Mouse (Mus musculus): ENCODE data around the gene Klhdc1. TPM values are rescaled to one million over a fixed set of nuclear protein-coding genes. Genes with fewer than 3 reads are reported as not detected.

Klhdc1 gene
- polyA plus RNA-seq, 1 experiment from 2014 or later, result 5.8 TPM

- ATAC-seq (replicated peaks; ENCODE audit: low FRiP score) (no peak), DNase-seq (ENCODE audit: low spot score) (no peak)
- H3K4me1 ChIP-seq (replicated peaks; ENCODE audit: control insufficient read depth, insufficient read depth, low read length), result no peaks in the 10 kb centered on the region
- H3K27ac ChIP-seq (ENCODE audit: low read depth, low read length), result no peak overlapping the region
- no peaks in the 10 kb centered on the region for H3K9me3 ChIP-seq (ENCODE audit: control insufficient read depth, low read length)
- H3K27me3 ChIP-seq (replicated peaks; ENCODE audit: control insufficient read depth, insufficient read depth, low read length), result no peaks in the 10 kb centered on the region
- H3K9ac ChIP-seq (ENCODE audit: low read depth, low read length), result no peak overlapping the region
- peaks cover 40% of the 10 kb centered on the region for H3K36me3 ChIP-seq (ENCODE audit: control insufficient read depth, insufficient read depth, low read length)
- H3K4me2 ChIP-seq, result no peak overlapping the region
- H3K4me3 ChIP-seq (ENCODE audit: low read depth, low read length), result no peak overlapping the region
- 94% methylated on average over 3 of the region's 3 CpGs for WGBS
Observed at GRCm38 (mm10) chr12:69215000-69215785, 25.8 kb upstream of the Klhdc1 start.

- H3K27ac ChIP-seq (ENCODE audit: low read depth, low read length), result no peak overlapping the region
- no peak overlapping the region for H3K4me3 ChIP-seq (ENCODE audit: low read depth, low read length)
- H3K27me3 ChIP-seq (replicated peaks; ENCODE audit: control insufficient read depth, insufficient read depth, low read length), result no peaks in the 10 kb centered on the region
- H3K36me3 ChIP-seq (ENCODE audit: control insufficient read depth, insufficient read depth, low read length), result peaks cover 47% of the 10 kb centered on the region
- H3K9ac ChIP-seq (ENCODE audit: low read depth, low read length), result no peak overlapping the region
- H3K9me3 ChIP-seq (ENCODE audit: control insufficient read depth, low read length), result no peaks in the 10 kb centered on the region
- DNase-seq (ENCODE audit: low spot score) (no peak), ATAC-seq (replicated peaks; ENCODE audit: low FRiP score) (no peak)
- H3K4me2 ChIP-seq, result no peak overlapping the region
- no peaks in the 10 kb centered on the region for H3K4me1 ChIP-seq (replicated peaks; ENCODE audit: control insufficient read depth, insufficient read depth, low read length)
- WGBS, result 92% methylated on average over 7 of the region's 7 CpGs
Observed at GRCm38 (mm10) chr12:69216587-69216986, 24.4 kb upstream of the Klhdc1 start.

- Histone ChIP-seq H3K9ac (ENCODE audit: low read depth, low read length) (no peak overlapping the region), H3K27ac (ENCODE audit: low read depth, low read length) (no peak overlapping the region), H3K9me3 (ENCODE audit: control insufficient read depth, low read length) (no peaks in the 10 kb centered on the region), H3K4me3 (ENCODE audit: low read depth, low read length) (no peak overlapping the region), H3K4me1 (replicated peaks; ENCODE audit: control insufficient read depth, insufficient read depth, low read length) (no peaks in the 10 kb centered on the region), H3K4me2 (no peak overlapping the region), H3K36me3 (ENCODE audit: control insufficient read depth, insufficient read depth, low read length) (peaks cover 30% of the 10 kb centered on the region; the same call in 1 of the 2 replicates), H3K27me3 (replicated peaks; ENCODE audit: control insufficient read depth, insufficient read depth, low read length) (no peaks in the 10 kb centered on the region)
- DNase-seq (ENCODE audit: low spot score) (no peak), ATAC-seq (replicated peaks; ENCODE audit: low FRiP score) (0 out of 2 replicates have a peak, but pooled peaks have one; percentile 36)
- 88% methylated on average over 19 of the region's 19 CpGs for WGBS
Observed at GRCm38 (mm10) chr12:69220613-69221277, 20.2 kb upstream of the Klhdc1 start.

GRCm38 (mm10) chr12:69227776-69228466 lies 13.1 kb upstream of the Klhdc1 start, which contains the start of gene Pole2:
TSS of gene Pole2 (minus strand) at chr12:69228195.
- under 1% methylated on average over 37 of the region's 37 CpGs for WGBS
- peak; percentile 93 for DNase-seq (ENCODE audit: low spot score)
- Histone ChIP-seq H3K4me2 (peak within 1 kb of the TSS; percentile 77), H3K27ac (ENCODE audit: low read depth, low read length) (peak within 1 kb of the TSS; percentile 64), H3K4me1 (replicated peaks; ENCODE audit: control insufficient read depth, insufficient read depth, low read length) (peaks cover 8% of the 10 kb centered on the region; the same call in 1 of the 2 replicates), H3K9me3 (ENCODE audit: control insufficient read depth, low read length) (no peaks in the 10 kb centered on the region), H3K9ac (ENCODE audit: low read depth, low read length) (peak within 1 kb of the TSS; percentile 69), H3K27me3 (replicated peaks; ENCODE audit: control insufficient read depth, insufficient read depth, low read length) (no peaks in the 10 kb centered on the region), H3K36me3 (ENCODE audit: control insufficient read depth, insufficient read depth, low read length) (no peaks in the 10 kb centered on the region), H3K4me3 (ENCODE audit: low read depth, low read length) (peak within 1 kb of the TSS; percentile 58)
- peak; percentile 93 for ATAC-seq (replicated peaks; ENCODE audit: low FRiP score)

- H3K9me3 ChIP-seq (ENCODE audit: control insufficient read depth, low read length), result no peaks in the 10 kb centered on the region
- DNase-seq (ENCODE audit: low spot score) (no peak), ATAC-seq (replicated peaks; ENCODE audit: low FRiP score) (no peak)
- no peaks in the 10 kb centered on the region for H3K36me3 ChIP-seq (ENCODE audit: control insufficient read depth, insufficient read depth, low read length)
- H3K27me3 ChIP-seq (replicated peaks; ENCODE audit: control insufficient read depth, insufficient read depth, low read length), result no peaks in the 10 kb centered on the region
- H3K4me2 ChIP-seq, result no peak overlapping the region
- no peak overlapping the region for H3K27ac ChIP-seq (ENCODE audit: low read depth, low read length)
- peaks cover 8% of the 10 kb centered on the region; the same call in 1 of the 2 replicates for H3K4me1 ChIP-seq (replicated peaks; ENCODE audit: control insufficient read depth, insufficient read depth, low read length)
- H3K9ac ChIP-seq (ENCODE audit: low read depth, low read length), result no peak overlapping the region
- no peak overlapping the region for H3K4me3 ChIP-seq (ENCODE audit: low read depth, low read length)
- 57% methylated on average over 2 of the region's 2 CpGs for WGBS
Observed at GRCm38 (mm10) chr12:69229251-69229650, 11.7 kb upstream of the Klhdc1 start.

- Histone ChIP-seq H3K27me3 (replicated peaks; ENCODE audit: control insufficient read depth, insufficient read depth, low read length) (no peaks in the 10 kb centered on the region), H3K36me3 (ENCODE audit: control insufficient read depth, insufficient read depth, low read length) (no peaks in the 10 kb centered on the region), H3K4me1 (replicated peaks; ENCODE audit: control insufficient read depth, insufficient read depth, low read length) (peaks cover 3% of the 10 kb centered on the region), H3K27ac (ENCODE audit: low read depth, low read length) (no peak overlapping the region), H3K9ac (ENCODE audit: low read depth, low read length) (no peak overlapping the region), H3K4me2 (no peak overlapping the region), H3K4me3 (ENCODE audit: low read depth, low read length) (no peak overlapping the region), H3K9me3 (ENCODE audit: control insufficient read depth, low read length) (no peaks in the 10 kb centered on the region)
- 86% methylated on average over 6 of the region's 6 CpGs for WGBS
- DNase-seq (ENCODE audit: low spot score) (no peak), ATAC-seq (replicated peaks; ENCODE audit: low FRiP score) (no peak)
Observed at GRCm38 (mm10) chr12:69235782-69236181, 5.2 kb upstream of the Klhdc1 start.

- 32% methylated on average over 3 of the region's 3 CpGs for whole genome bisulfite sequencing
- H3K4me3 ChIP-seq (ENCODE audit: low read depth, low read length), result no peak overlapping the region
- H3K4me1 ChIP-seq (replicated peaks; ENCODE audit: control insufficient read depth, insufficient read depth, low read length), result peaks cover 8% of the 10 kb centered on the region
- no peaks in the 10 kb centered on the region for H3K27me3 ChIP-seq (replicated peaks; ENCODE audit: control insufficient read depth, insufficient read depth, low read length)
- H3K4me2 ChIP-seq, result no peak overlapping the region
- H3K27ac ChIP-seq (ENCODE audit: low read depth, low read length), result no peak overlapping the region
- ATAC-seq (replicated peaks; ENCODE audit: low FRiP score) (no peak), DNase-seq (ENCODE audit: low spot score) (no peak)
- no peaks in the 10 kb centered on the region for H3K36me3 ChIP-seq (ENCODE audit: control insufficient read depth, insufficient read depth, low read length)
- no peak overlapping the region for H3K9ac ChIP-seq (ENCODE audit: low read depth, low read length)
- no peaks in the 10 kb centered on the region for H3K9me3 ChIP-seq (ENCODE audit: control insufficient read depth, low read length)
Observed at GRCm38 (mm10) chr12:69238284-69238683, 2.7 kb upstream of the Klhdc1 start.

- Histone ChIP-seq H3K9ac (ENCODE audit: low read depth, low read length) (peak overlapping the region; percentile 89), H3K9me3 (ENCODE audit: control insufficient read depth, low read length) (no peaks in the 10 kb centered on the region), H3K36me3 (ENCODE audit: control insufficient read depth, insufficient read depth, low read length) (no peaks in the 10 kb centered on the region), H3K4me1 (replicated peaks; ENCODE audit: control insufficient read depth, insufficient read depth, low read length) (peaks cover 8% of the 10 kb centered on the region), H3K27ac (ENCODE audit: low read depth, low read length) (peak overlapping the region; percentile 75; the same call in 1 of the 2 replicates), H3K27me3 (replicated peaks; ENCODE audit: control insufficient read depth, insufficient read depth, low read length) (no peaks in the 10 kb centered on the region), H3K4me2 (peak overlapping the region; percentile 77), H3K4me3 (ENCODE audit: low read depth, low read length) (peak overlapping the region; percentile 73)
- DNase-seq (ENCODE audit: low spot score) (no peak), ATAC-seq (replicated peaks; ENCODE audit: low FRiP score) (peak; percentile 11; the same call in 1 of the 2 replicates)
- 0% methylated on average over 3 of the region's 3 CpGs for WGBS
Observed at GRCm38 (mm10) chr12:69241405-69241770, 412 bp downstream of the Klhdc1 start.
